In genomic region chr2:132599127-132599526, GRCm38 (mm10) we compare ENCODE assay signal across 11 mouse cellular contexts. TPM values are rescaled to one million over a fixed set of nuclear protein-coding genes. Genes with fewer than 3 reads are reported as not detected.
DNase-seq lines count a peak whose midpoint lies in the region; ATAC-seq and TF ChIP-seq lines count a peak whose summit lies in the region.
"Had no signal": no experiment of that assay in that cellular context is flagged by ENCODE, and none has a peak within 500 bp of the region (broad histone marks: within the 10 kb centered on the region; RNA-seq: fewer than 3 reads in every experiment).

No protein-coding gene starts in this region.

- H3K4me2 ChIP-seq in hindbrain, postnatal 0 days (ENCODE audit: low read depth, low read length): no peak overlapping the region

- TF ChIP-seq CTCF in hindbrain, postnatal 0 days (IDR thresholded peaks at IDR 0.05; ENCODE audit: low read depth): no peak

- ATAC-seq in megakaryocyte progenitor cell, adult 5-6 weeks (replicated peaks; ENCODE audit: poor library complexity): peak; percentile 73
- no peak for ATAC-seq in hindbrain, postnatal 0 days
- ATAC-seq: forebrain, postnatal 0 days had no signal

- peak; percentile 51 for DNase-seq in ovary, adult 18-20 months (ENCODE audit: low spot score)
- no peak for DNase-seq in ovary, postnatal 14 days (ENCODE audit: low spot score)
- peak; percentile 75 for DNase-seq in adrenal gland, postnatal 10 days
- peak; percentile 59 to 61 for DNase-seq in heart, postnatal 14 days
- DNase-seq in hindbrain, postnatal 0 days (ENCODE audit: low spot score): no peak
- DNase-seq in cerebellum, postnatal 14 days: no peak
- no peak for DNase-seq in layer of hippocampus, postnatal 10 days (ENCODE audit: low spot score in 2 of 2)
- DNase-seq: cerebellum, adult 18-20 months; forebrain, postnatal 0 days had no signal

- no peak overlapping the region for H3K9ac ChIP-seq in hindbrain, postnatal 0 days (replicated peaks; ENCODE audit: low read length)
- H3K9ac ChIP-seq: forebrain, postnatal 0 days had no signal

- H3K36me3 ChIP-seq in hindbrain, postnatal 0 days (ENCODE audit: insufficient read depth, low read length): no peaks in the 10 kb centered on the region
- H3K36me3 ChIP-seq: G1E had no signal

- 88% methylated on average over 6 of the region's 6 CpGs for WGBS in hindbrain, postnatal 0 days

- H3K27ac ChIP-seq in hindbrain, postnatal 0 days: no peak overlapping the region

- intact Hi-C loops in heart, postnatal 14 days (cut with DNase I): no loop called here

- H3K27me3 ChIP-seq in hindbrain, postnatal 0 days (ENCODE audit: insufficient read depth, low read length): no peaks in the 10 kb centered on the region

- no peak overlapping the region for H3K4me3 ChIP-seq in hindbrain, postnatal 0 days (ENCODE audit: low read length)

- no peaks in the 10 kb centered on the region for H3K9me3 ChIP-seq in hindbrain, postnatal 0 days (ENCODE audit: low read length)
- H3K9me3 ChIP-seq: G1E had no signal

- H3K4me1 ChIP-seq in hindbrain, postnatal 0 days (ENCODE audit: insufficient read depth, low read length): peaks cover 7% of the 10 kb centered on the region

RNA-seq across cellular contexts. Expression of gene Gpcpd1, which starts 11.6 kb away (rescaled TPM):
- 10 to 100 TPM; 32.5 to 46.9 TPM for total RNA-seq in adrenal gland, postnatal 10 days (2021)
- 100 to 1,000 TPM; 219 to 274 TPM for total RNA-seq in heart, postnatal 14 days (2021)
- 28.9 and 32.2 TPM in 2 replicates for total RNA-seq in megakaryocyte progenitor cell, adult 5-6 weeks (2015)
- 17.9 and 23.1 TPM in 2 replicates for total RNA-seq in megakaryocyte progenitor cell, adult 5-6 weeks (2017)
- total RNA-seq in hindbrain, postnatal 0 days (2014; rRNA removed): 43.9 and 46.9 TPM in 2 replicates
- 84.0 and 91.9 TPM in 2 replicates for polyA plus RNA-seq in hindbrain, postnatal 0 days (2015; fragmentation: Nextera tagmentation; extraction: Ambion mirVana)
- 100 to 1,000 TPM in 1 of 2 experiments, 10 to 100 TPM in 1; 99.4 to 112 TPM for total RNA-seq in layer of hippocampus, postnatal 10 days (2021)

Comparison
In these comparisons a context has a peak if more than half of its experiments do, and no peak if none do; other contexts are left out.
1. DNase-seq: peak in ovary, adult 18-20 months (single experiment), adrenal gland, postnatal 10 days (single experiment) and heart, postnatal 14 days (2 of 2); none in ovary, postnatal 14 days (single experiment), hindbrain, postnatal 0 days (single experiment), cerebellum, postnatal 14 days (0 of 2) and layer of hippocampus, postnatal 10 days (0 of 2).